Mouse (Mus musculus): ENCODE results near the gene Antxr2. TPM values are rescaled to one million over a fixed set of nuclear protein-coding genes. Genes with fewer than 3 reads are reported as not detected.

The Antxr2 gene
- total and polyA plus RNA-seq, 2 experiments from 2014 or later = 1.1 to 4.4 TPM

DNA sequence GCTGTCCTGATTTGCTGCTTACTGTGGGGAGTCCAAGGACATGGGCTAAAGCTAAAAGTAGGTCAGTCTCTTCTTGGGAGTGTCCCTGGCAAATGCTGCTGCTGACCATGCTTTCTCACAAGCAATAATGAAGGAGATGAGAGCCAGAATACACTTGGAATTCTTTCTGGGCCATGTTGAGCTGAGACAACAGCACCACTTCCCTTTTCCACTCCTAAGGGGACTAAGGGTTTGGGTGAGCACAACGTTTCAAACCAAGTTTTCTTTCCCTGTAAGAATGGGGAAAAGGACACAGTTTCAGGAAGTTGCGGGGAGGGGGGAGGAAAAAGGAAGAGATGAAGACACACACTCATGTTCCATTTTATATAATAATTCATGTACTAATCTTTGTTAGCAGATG lies 3.4 kb upstream of the Antxr2 start:
- no peak overlapping the region for H3K9ac ChIP-seq (replicated peaks; ENCODE audit: low read length, poor library complexity, severe bottlenecking)
- no peak for TF ChIP-seq CTCF (IDR thresholded peaks at IDR 0.05)
- no peaks in the 10 kb centered on the region for H3K36me3 ChIP-seq (ENCODE audit: insufficient read depth, low read length)
- no peaks in the 10 kb centered on the region for H3K4me1 ChIP-seq (ENCODE audit: insufficient read depth, low read length)
- 73% methylated on average over 2 of the region's 2 CpGs for WGBS
- ATAC-seq (ENCODE audit: low FRiP score) = no peak
- H3K4me3 ChIP-seq (ENCODE audit: low read depth, low read length) = no peak overlapping the region
- no peak overlapping the region for H3K4me2 ChIP-seq (ENCODE audit: low read depth, low read length, poor library complexity, severe bottlenecking)
- no peak overlapping the region for H3K27ac ChIP-seq (ENCODE audit: low read depth, low read length)
- no peak for DNase-seq (ENCODE audit: low spot score)
- no peaks in the 10 kb centered on the region for H3K9me3 ChIP-seq (ENCODE audit: low read length)
- H3K27me3 ChIP-seq (ENCODE audit: insufficient read depth, low read length) = no peaks in the 10 kb centered on the region

DNA sequence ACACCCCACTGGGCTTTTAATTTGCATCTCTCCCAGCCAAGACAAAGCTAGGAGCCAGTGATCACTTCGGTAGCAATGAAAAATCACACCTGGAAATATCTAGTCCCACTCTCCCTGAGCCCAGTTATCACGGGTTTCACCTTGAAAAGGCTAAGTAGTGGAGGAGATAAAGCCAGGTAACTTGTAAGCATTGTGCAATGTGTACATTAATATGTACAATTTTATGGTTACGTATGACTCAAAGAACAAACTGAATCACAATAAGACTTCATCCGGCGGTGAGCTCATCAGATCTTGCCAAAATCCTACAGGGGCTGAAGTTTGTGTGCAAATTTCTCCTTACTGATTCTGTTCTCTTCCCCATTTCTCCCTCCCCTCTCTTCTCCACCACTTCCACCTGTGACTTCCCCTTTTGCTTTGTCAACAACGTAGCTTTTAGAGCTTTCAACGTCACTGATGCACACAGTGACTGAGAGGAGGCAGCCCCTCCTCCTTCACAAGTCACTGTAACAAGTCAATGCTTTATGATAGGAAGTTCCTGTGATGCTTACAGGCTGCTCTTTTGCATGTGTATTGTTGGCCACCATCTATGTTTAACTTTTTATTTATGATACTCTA lies 2.1 kb upstream of the Antxr2 start:
- Histone ChIP-seq H3K36me3 (ENCODE audit: insufficient read depth, low read length) (no peaks in the 10 kb centered on the region), H3K4me3 (ENCODE audit: low read depth, low read length) (no peak overlapping the region), H3K9ac (replicated peaks; ENCODE audit: low read length, poor library complexity, severe bottlenecking) (no peak overlapping the region), H3K9me3 (ENCODE audit: low read length) (no peaks in the 10 kb centered on the region), H3K27me3 (ENCODE audit: insufficient read depth, low read length) (no peaks in the 10 kb centered on the region), H3K27ac (ENCODE audit: low read depth, low read length) (no peak overlapping the region), H3K4me2 (ENCODE audit: low read depth, low read length, poor library complexity, severe bottlenecking) (no peak overlapping the region), H3K4me1 (ENCODE audit: insufficient read depth, low read length) (no peaks in the 10 kb centered on the region)
- no peak for TF ChIP-seq CTCF (IDR thresholded peaks at IDR 0.05)
- ATAC-seq (ENCODE audit: low FRiP score) = no peak
- 74% methylated on average over 7 of the region's 7 CpGs for WGBS
- DNase-seq (ENCODE audit: low spot score) = no peak

GRCm38 (mm10) chr5:98030091-98030901 lies 547 bp downstream of the Antxr2 start:
- TF ChIP-seq CTCF (IDR thresholded peaks at IDR 0.05) = no peak
- DNase-seq (ENCODE audit: low spot score) = peak; percentile 51
- peak; percentile 84 for ATAC-seq (ENCODE audit: low FRiP score)
- Histone ChIP-seq H3K4me2 (ENCODE audit: low read depth, low read length, poor library complexity, severe bottlenecking) (peak overlapping the region; percentile 100), H3K9ac (replicated peaks; ENCODE audit: low read length, poor library complexity, severe bottlenecking) (peak overlapping the region; percentile 59), H3K9me3 (ENCODE audit: low read length) (no peaks in the 10 kb centered on the region), H3K4me1 (ENCODE audit: insufficient read depth, low read length) (no peaks in the 10 kb centered on the region), H3K4me3 (ENCODE audit: low read depth, low read length) (peak overlapping the region; percentile 78), H3K36me3 (ENCODE audit: insufficient read depth, low read length) (no peaks in the 10 kb centered on the region), H3K27ac (ENCODE audit: low read depth, low read length) (no peak overlapping the region), H3K27me3 (ENCODE audit: insufficient read depth, low read length) (no peaks in the 10 kb centered on the region)
- WGBS = under 1% methylated on average over 35 of the region's 36 CpGs

- no peak overlapping the region for H3K27ac ChIP-seq (ENCODE audit: low read depth, low read length)
- H3K36me3 ChIP-seq (ENCODE audit: insufficient read depth, low read length) = no peaks in the 10 kb centered on the region
- WGBS = 79% methylated on average over 8 of the region's 8 CpGs
- H3K4me3 ChIP-seq (ENCODE audit: low read depth, low read length) = no peak overlapping the region
- no peak for ATAC-seq (ENCODE audit: low FRiP score)
- H3K4me1 ChIP-seq (ENCODE audit: insufficient read depth, low read length) = no peaks in the 10 kb centered on the region
- no peak for TF ChIP-seq CTCF (IDR thresholded peaks at IDR 0.05)
- no peaks in the 10 kb centered on the region for H3K27me3 ChIP-seq (ENCODE audit: insufficient read depth, low read length)
- no peak overlapping the region for H3K9ac ChIP-seq (replicated peaks; ENCODE audit: low read length, poor library complexity, severe bottlenecking)
- no peak overlapping the region for H3K4me2 ChIP-seq (ENCODE audit: low read depth, low read length, poor library complexity, severe bottlenecking)
- no peaks in the 10 kb centered on the region for H3K9me3 ChIP-seq (ENCODE audit: low read length)
- no peak for DNase-seq (ENCODE audit: low spot score)
Measured at GRCm38 (mm10) chr5:98027688-98028389, 3.0 kb downstream of the Antxr2 start.

DNA sequence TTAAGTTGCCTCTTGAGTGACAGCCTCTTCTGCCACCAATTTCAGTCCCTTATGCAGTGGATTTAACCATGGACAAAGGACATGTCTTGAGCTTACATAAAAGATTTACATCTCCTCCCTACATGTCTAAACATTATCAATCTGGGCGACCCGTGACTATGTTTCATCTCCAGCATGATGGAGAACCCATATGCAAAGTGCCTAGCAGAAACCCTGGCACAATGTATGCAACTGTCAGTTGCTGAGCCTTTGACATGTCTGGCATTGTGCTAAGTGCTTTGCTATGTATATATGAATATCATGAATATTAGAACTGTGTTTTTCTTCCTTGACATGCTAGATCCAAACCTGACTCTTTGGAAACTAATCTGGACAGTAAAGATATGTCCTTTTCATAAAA lies 4.9 kb downstream of the Antxr2 start:
- no peaks in the 10 kb centered on the region for H3K27me3 ChIP-seq (ENCODE audit: insufficient read depth, low read length)
- ATAC-seq (ENCODE audit: low FRiP score) (no peak), DNase-seq (ENCODE audit: low spot score) (no peak)
- no peaks in the 10 kb centered on the region for H3K9me3 ChIP-seq (ENCODE audit: low read length)
- no peaks in the 10 kb centered on the region for H3K4me1 ChIP-seq (ENCODE audit: insufficient read depth, low read length)
- 90% methylated on average over 2 of the region's 2 CpGs for WGBS
- no peak overlapping the region for H3K4me2 ChIP-seq (ENCODE audit: low read depth, low read length, poor library complexity, severe bottlenecking)
- no peak overlapping the region for H3K4me3 ChIP-seq (ENCODE audit: low read depth, low read length)
- TF ChIP-seq CTCF (IDR thresholded peaks at IDR 0.05) = no peak
- H3K36me3 ChIP-seq (ENCODE audit: insufficient read depth, low read length) = no peaks in the 10 kb centered on the region
- H3K9ac ChIP-seq (replicated peaks; ENCODE audit: low read length, poor library complexity, severe bottlenecking) = no peak overlapping the region
- no peak overlapping the region for H3K27ac ChIP-seq (ENCODE audit: low read depth, low read length)

- ATAC-seq (ENCODE audit: low FRiP score) (no peak), DNase-seq (ENCODE audit: low spot score) (no peak)
- Histone ChIP-seq H3K9ac (replicated peaks; ENCODE audit: low read length, poor library complexity, severe bottlenecking) (no peak overlapping the region), H3K27ac (ENCODE audit: low read depth, low read length) (no peak overlapping the region), H3K4me3 (ENCODE audit: low read depth, low read length) (no peak overlapping the region), H3K4me1 (ENCODE audit: insufficient read depth, low read length) (no peaks in the 10 kb centered on the region), H3K36me3 (ENCODE audit: insufficient read depth, low read length) (no peaks in the 10 kb centered on the region), H3K27me3 (ENCODE audit: insufficient read depth, low read length) (no peaks in the 10 kb centered on the region), H3K4me2 (ENCODE audit: low read depth, low read length, poor library complexity, severe bottlenecking) (no peak overlapping the region), H3K9me3 (ENCODE audit: low read length) (no peaks in the 10 kb centered on the region)
- TF ChIP-seq CTCF (IDR thresholded peaks at IDR 0.05) = no peak
- WGBS = 96% methylated on average over 2 of the region's 2 CpGs
Measured at GRCm38 (mm10) chr5:98024545-98024944, 6.3 kb downstream of the Antxr2 start.
